Comparison of ENCODE assay signal across 13 mouse cellular contexts in genomic region chr17:86304923-86305630, GRCm38 (mm10).
DNase-seq lines count a peak whose midpoint lies in the region; ATAC-seq and TF ChIP-seq lines count a peak whose summit lies in the region.
"Had no signal": no experiment of that assay in that cellular context is flagged by ENCODE, and none has a peak within 500 bp of the region (broad histone marks: within the 10 kb centered on the region; RNA-seq: fewer than 3 reads in every experiment).

No protein-coding gene starts in this region.

- peaks cover 7% of the 10 kb centered on the region for H3K4me1 ChIP-seq in lung, postnatal 0 days (ENCODE audit: insufficient read depth, low read depth, low read length)
- peaks cover 52% of the 10 kb centered on the region for H3K4me1 ChIP-seq in hindbrain, embryonic 10.5 days (replicated peaks)
- H3K4me1 ChIP-seq in neural tube, embryonic 12.5 days = peaks cover 15% of the 10 kb centered on the region; the same call in 1 of the 2 replicates

- H3K4me3 ChIP-seq in lung, postnatal 0 days (ENCODE audit: low read depth, low read length) = no peak overlapping the region
- H3K4me3 ChIP-seq in hindbrain, embryonic 10.5 days = no peak overlapping the region
- H3K4me3 ChIP-seq in neural tube, embryonic 12.5 days = no peak overlapping the region
- H3K4me3 ChIP-seq: embryonic facial prominence, embryonic 10.5 days; liver, embryonic 12.5 days had no signal

- WGBS in lung, postnatal 0 days = 53% methylated on average over 17 of the region's 17 CpGs
- 79% methylated on average over 17 of the region's 17 CpGs for WGBS in hindbrain, embryonic 10.5 days
- WGBS in neural tube, embryonic 12.5 days = 55% methylated on average over 17 of the region's 17 CpGs

- no peak overlapping the region for H3K9ac ChIP-seq in lung, postnatal 0 days (replicated peaks; ENCODE audit: low read depth)
- no peak overlapping the region for H3K9ac ChIP-seq in neural tube, embryonic 12.5 days

- TF ChIP-seq EP300 in lung, postnatal 0 days (IDR thresholded peaks at IDR 0.05) = no peak

- H3K27me3 ChIP-seq in lung, postnatal 0 days (replicated peaks; ENCODE audit: insufficient read depth, low read length) = no peaks in the 10 kb centered on the region
- H3K27me3 ChIP-seq in hindbrain, embryonic 10.5 days (ENCODE audit: insufficient read depth, poor library complexity, severe bottlenecking) = no peaks in the 10 kb centered on the region
- no peaks in the 10 kb centered on the region for H3K27me3 ChIP-seq in neural tube, embryonic 12.5 days (replicated peaks)
- H3K27me3 ChIP-seq: liver, embryonic 12.5 days had no signal

- ATAC-seq in lung, postnatal 0 days = no peak
- ATAC-seq in neural tube, embryonic 12.5 days (ENCODE audit: low FRiP score, low read depth) = peak; percentile 48; the same call in 1 of the 2 replicates
- ATAC-seq: intestine, postnatal 0 days; liver, embryonic 12.5 days had no signal

- no peaks in the 10 kb centered on the region for H3K36me3 ChIP-seq in lung, postnatal 0 days (ENCODE audit: insufficient read depth, low read length)
- H3K36me3 ChIP-seq in hindbrain, embryonic 10.5 days = no peaks in the 10 kb centered on the region
- no peaks in the 10 kb centered on the region for H3K36me3 ChIP-seq in neural tube, embryonic 12.5 days
- H3K36me3 ChIP-seq: embryonic facial prominence, embryonic 10.5 days; liver, embryonic 12.5 days had no signal

- no peak overlapping the region for H3K4me2 ChIP-seq in lung, postnatal 0 days (replicated peaks; ENCODE audit: low read depth, low read length)
- 0 out of 2 replicates have a peak overlapping the region, but pooled peaks have one; percentile 1 for H3K4me2 ChIP-seq in neural tube, embryonic 12.5 days (replicated peaks)

- H3K27ac ChIP-seq in lung, postnatal 0 days (ENCODE audit: low read length) = no peak overlapping the region
- H3K27ac ChIP-seq in hindbrain, embryonic 10.5 days = peak overlapping the region; percentile 75; the same call in 1 of the 2 replicates
- peak overlapping the region; percentile 46; the same call in 1 of the 2 replicates for H3K27ac ChIP-seq in neural tube, embryonic 12.5 days
- H3K27ac ChIP-seq: embryonic facial prominence, embryonic 10.5 days; macrophage had no signal

- peak; percentile 86 for DNase-seq in heart, adult 11 months
- DNase-seq in heart, postnatal 4 days = no peak
- no peak for DNase-seq in lung, postnatal 0 days (ENCODE audit: low spot score)
- DNase-seq in lung, postnatal 25 days (ENCODE audit: low spot score) = no peak
- DNase-seq in hindbrain, embryonic 10.5 days (ENCODE audit: low spot score) = no peak
- no peak for DNase-seq in kidney, adult 8-10 months
- DNase-seq in adipocyte (ENCODE audit: low spot score) = no peak
- DNase-seq: kidney, postnatal 4 days had no signal

- no peaks in the 10 kb centered on the region for H3K9me3 ChIP-seq in lung, postnatal 0 days (ENCODE audit: low read length)
- no peaks in the 10 kb centered on the region for H3K9me3 ChIP-seq in hindbrain, embryonic 10.5 days
- no peaks in the 10 kb centered on the region for H3K9me3 ChIP-seq in neural tube, embryonic 12.5 days
- H3K9me3 ChIP-seq: embryonic facial prominence, embryonic 10.5 days; liver, embryonic 12.5 days had no signal

- TF ChIP-seq CTCF in lung, postnatal 0 days (IDR thresholded peaks at IDR 0.05) = peak; percentile 32
